Mouse (Mus musculus): ENCODE data around the gene Lrrc61. TPM values are rescaled to one million over a fixed set of nuclear protein-coding genes. Genes with fewer than 3 reads are reported as not detected.

Gene Lrrc61
- polyA plus RNA-seq, 1 experiment from 2014 or later: 7.8 TPM

- Histone ChIP-seq H3K27ac (ENCODE audit: low read depth) (no peak overlapping the region), H3K9me3 (ENCODE audit: low read depth, low read length) (no peaks in the 10 kb centered on the region), H3K36me3 (ENCODE audit: insufficient read depth) (peaks cover 17% of the 10 kb centered on the region), H3K27me3 (ENCODE audit: insufficient read depth, low read length) (no peaks in the 10 kb centered on the region), H3K9ac (no peak overlapping the region), H3K4me1 (ENCODE audit: insufficient read depth) (no peaks in the 10 kb centered on the region), H3K4me3 (ENCODE audit: low read depth, low read length) (no peak overlapping the region), H3K4me2 (no peak overlapping the region)
- DNase-seq (no peak), ATAC-seq (ENCODE audit: insufficient read depth) (no peak)
- WGBS: 86% methylated on average over 5 of the region's 5 CpGs
- TF ChIP-seq CTCF (IDR thresholded peaks at IDR 0.05; ENCODE audit: low read depth): no peak
Observed at GRCm38 (mm10) chr6:48614756-48615155, 60.2 kb downstream of the Lrrc61 start.

DNA sequence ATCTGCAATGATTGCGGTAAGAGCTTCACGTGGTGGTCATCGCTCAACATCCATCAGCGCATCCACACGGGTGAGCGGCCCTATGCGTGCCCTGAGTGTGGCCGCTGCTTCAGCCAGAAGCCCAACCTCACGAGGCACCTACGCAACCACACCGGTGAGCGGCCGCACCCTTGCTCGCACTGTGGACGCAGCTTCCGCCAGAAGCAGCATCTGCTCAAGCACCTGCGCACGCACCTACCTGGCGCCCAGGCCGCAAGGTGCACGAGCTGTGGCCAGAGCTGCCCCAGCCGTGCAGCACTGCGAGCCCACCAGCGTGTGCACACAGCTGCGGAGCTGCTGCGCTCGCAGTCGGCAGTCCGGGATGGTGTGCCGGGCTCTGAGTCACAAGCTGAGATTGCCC lies 65.4 kb downstream of the Lrrc61 start:
- WGBS: 92% methylated on average over 30 of the region's 30 CpGs
- H3K4me1 ChIP-seq (ENCODE audit: insufficient read depth): no peaks in the 10 kb centered on the region
- H3K27me3 ChIP-seq (ENCODE audit: insufficient read depth, low read length): no peaks in the 10 kb centered on the region
- no peak overlapping the region for H3K27ac ChIP-seq (ENCODE audit: low read depth)
- H3K36me3 ChIP-seq (ENCODE audit: insufficient read depth): peaks cover 30% of the 10 kb centered on the region
- H3K4me2 ChIP-seq: no peak overlapping the region
- DNase-seq: no peak
- H3K9me3 ChIP-seq (ENCODE audit: low read depth, low read length): no peaks in the 10 kb centered on the region
- ATAC-seq (ENCODE audit: insufficient read depth): no peak
- H3K9ac ChIP-seq: no peak overlapping the region
- no peak overlapping the region for H3K4me3 ChIP-seq (ENCODE audit: low read depth, low read length)
- no peak for TF ChIP-seq CTCF (IDR thresholded peaks at IDR 0.05; ENCODE audit: low read depth)

Other genes starting within 250 kb of the Lrrc61 start
- 18.6 and 22.3 TPM in 2 replicates for gene Krba1, start 159.2 kb upstream of the Lrrc61 start, polyA plus RNA-seq (2014; fragmentation: Nextera tagmentation; extraction: Ambion mirVana)
- 20.7 TPM in 2 replicates for gene Zfp467, start 109.0 kb upstream of the Lrrc61 start, polyA plus RNA-seq (2014; fragmentation: Nextera tagmentation; extraction: Ambion mirVana)
- 0.11 and 0.18 TPM in 2 replicates for gene Sspo, start 106.6 kb upstream of the Lrrc61 start, polyA plus RNA-seq (2014; fragmentation: Nextera tagmentation; extraction: Ambion mirVana)
- 7.4 and 7.9 TPM in 2 replicates for gene Atp6v0e2, start 17.2 kb upstream of the Lrrc61 start, polyA plus RNA-seq (2014; fragmentation: Nextera tagmentation; extraction: Ambion mirVana)
- 43.1 and 47.0 TPM in 2 replicates for gene Rarres2, start 18.0 kb downstream of the Lrrc61 start, polyA plus RNA-seq (2014; fragmentation: Nextera tagmentation; extraction: Ambion mirVana)
- not detected in 2 replicates for gene Gm45021, start 34.8 kb downstream of the Lrrc61 start, polyA plus RNA-seq (2014; fragmentation: Nextera tagmentation; extraction: Ambion mirVana)
- gene Repin1, start 39.1 kb downstream of the Lrrc61 start, polyA plus RNA-seq (2014; fragmentation: Nextera tagmentation; extraction: Ambion mirVana): 30.3 and 31.5 TPM in 2 replicates
- gene Gm44965, start 39.1 kb downstream of the Lrrc61 start, polyA plus RNA-seq (2014; fragmentation: Nextera tagmentation; extraction: Ambion mirVana): not detected in 2 replicates
- 7.6 and 7.8 TPM in 2 replicates for gene Zfp775, start 47.3 kb downstream of the Lrrc61 start, polyA plus RNA-seq (2014; fragmentation: Nextera tagmentation; extraction: Ambion mirVana)
- 0.34 and 0.49 TPM in 2 replicates for gene AI854703, start 72.0 kb downstream of the Lrrc61 start, polyA plus RNA-seq (2014; fragmentation: Nextera tagmentation; extraction: Ambion mirVana)
- 1.3 and 1.5 TPM in 2 replicates for gene Gimap8, start 92.4 kb downstream of the Lrrc61 start, polyA plus RNA-seq (2014; fragmentation: Nextera tagmentation; extraction: Ambion mirVana)
- 11.7 and 12.7 TPM in 2 replicates for gene Gimap9, start 121.3 kb downstream of the Lrrc61 start, polyA plus RNA-seq (2014; fragmentation: Nextera tagmentation; extraction: Ambion mirVana)
- 25.6 and 27.8 TPM in 2 replicates for gene Gimap4, start 129.8 kb downstream of the Lrrc61 start, polyA plus RNA-seq (2014; fragmentation: Nextera tagmentation; extraction: Ambion mirVana)
- 38.0 and 38.5 TPM in 2 replicates for gene Gimap6, start 153.4 kb downstream of the Lrrc61 start, polyA plus RNA-seq (2014; fragmentation: Nextera tagmentation; extraction: Ambion mirVana)
- gene Gm28053, start 163.8 kb downstream of the Lrrc61 start, polyA plus RNA-seq (2014; fragmentation: Nextera tagmentation; extraction: Ambion mirVana): 3.8 and 3.9 TPM in 2 replicates
- gene Gimap7, start 163.8 kb downstream of the Lrrc61 start, polyA plus RNA-seq (2014; fragmentation: Nextera tagmentation; extraction: Ambion mirVana): not detected in 2 replicates
- gene Gimap1, start 184.3 kb downstream of the Lrrc61 start, polyA plus RNA-seq (2014; fragmentation: Nextera tagmentation; extraction: Ambion mirVana): 35.3 and 37.2 TPM in 2 replicates
- gene Gimap5, start 191.4 kb downstream of the Lrrc61 start, polyA plus RNA-seq (2014; fragmentation: Nextera tagmentation; extraction: Ambion mirVana): 20.7 and 21.7 TPM in 2 replicates
- not detected in 2 replicates for gene Gimap3, start 216.1 kb downstream of the Lrrc61 start, polyA plus RNA-seq (2014; fragmentation: Nextera tagmentation; extraction: Ambion mirVana)